Mouse (Mus musculus) midbrain, embryonic 16.5 days (tissue): ENCODE measurements at regions not wholly inside any gene's neighbourhood (a gene's known extent, or its start where the extent isn't known, plus 50 kb on each side); places are given as distances from the start of the nearest gene placed in this dataset.

Experiments
- ATAC-seq: fragments of 200-750 bp; cut with Nextera tagmentation; 2 replicates; pipeline ENCODE4 v1.8.0; 2017; ENCODE audit warnings: moderate TSS enrichment
- H3K27ac ChIP-seq: fragments of 300-500 bp; sonication (generic); 2 replicates; pipeline ENCODE4 v1.5.1; 2014; ENCODE audit warnings: mild to moderate bottlenecking, low read length, mixed read lengths
- H3K27me3 ChIP-seq: fragments of 300-500 bp; sonication (generic); 2 replicates; pipeline ENCODE4 v1.6.1; 2014; ENCODE audit warnings: low read depth, low read length, mixed read lengths; ENCODE audit not compliant: control insufficient read depth, insufficient read depth
- H3K36me3 ChIP-seq: fragments of 300-500 bp; sonication (generic); 2 replicates; pipeline ENCODE4 v1.6.1; 2014; ENCODE audit warnings: mild to moderate bottlenecking, low read length, moderate library complexity, mixed read lengths; ENCODE audit not compliant: control insufficient read depth, insufficient read depth
- H3K4me1 ChIP-seq: fragments of 300-500 bp; sonication (generic); 2 replicates; pipeline ENCODE4 v1.6.1; 2014; ENCODE audit warnings: mild to moderate bottlenecking, low read length, mixed read lengths; ENCODE audit not compliant: control insufficient read depth, insufficient read depth
- H3K4me2 ChIP-seq: fragments of 300-500 bp; sonication (generic); 2 replicates; pipeline ENCODE4 v1.6.1; 2014; ENCODE audit warnings: mild to moderate bottlenecking, low read length, mixed read lengths
- H3K4me3 ChIP-seq: fragments of 300-500 bp; sonication (generic); 2 replicates; pipeline ENCODE4 v1.5.1; 2014; ENCODE audit warnings: low read depth, mild to moderate bottlenecking, low read length, moderate library complexity, mixed read lengths
- H3K9ac ChIP-seq: fragments of 300-500 bp; sonication (generic); 2 replicates; pipeline ENCODE4 v1.6.1; 2014; ENCODE audit warnings: low read depth, low read length, mixed read lengths
- H3K9me3 ChIP-seq: fragments of 300-500 bp; sonication (generic); replicated peaks from 2 replicates; pipeline ENCODE4 v1.6.1; 2014; ENCODE audit warnings: mild to moderate bottlenecking, low read length, mixed read lengths; ENCODE audit not compliant: control insufficient read depth, poor library complexity, severe bottlenecking
- WGBS: fragments of 180-500 bp; shearing (Covaris S2); extraction: QIAGEN DNeasy Blood & Tissue Kit; methylation state at CpG from one replicate; pipeline ENCODE4 v1.1.7; 2014; 5-methylcytosine and 5-hydroxymethylcytosine counted together

GRCm38 (mm10) chr13:90503188-90503587 is 402.0 kb downstream of the Atp6ap1l start:
- no peak overlapping the region for H3K4me3 ChIP-seq
- 73% methylated on average over 2 of the region's 2 CpGs for WGBS
- no peaks in the 10 kb centered on the region for H3K4me1 ChIP-seq
- H3K9me3 ChIP-seq: no peaks in the 10 kb centered on the region
- no peaks in the 10 kb centered on the region for H3K36me3 ChIP-seq
- H3K9ac ChIP-seq: no peak overlapping the region
- H3K27ac ChIP-seq: no peak overlapping the region
- peak; percentile 32; the same call in 1 of the 2 replicates for ATAC-seq
- no peak overlapping the region for H3K4me2 ChIP-seq
- no peaks in the 10 kb centered on the region for H3K27me3 ChIP-seq

- Histone ChIP-seq H3K4me2 (no peak overlapping the region), H3K9me3 (no peaks in the 10 kb centered on the region), H3K9ac (no peak overlapping the region), H3K4me3 (no peak overlapping the region), H3K27ac (no peak overlapping the region), H3K4me1 (no peaks in the 10 kb centered on the region), H3K27me3 (no peaks in the 10 kb centered on the region), H3K36me3 (no peaks in the 10 kb centered on the region)
- 77% methylated on average over 1 of the region's 1 CpGs for WGBS
- no peak for ATAC-seq
These were observed 403.0 kb downstream of the Atp6ap1l start for GRCm38 (mm10) chr13:90502141-90502540.

GRCm38 (mm10) chr13:90498978-90499377 is 406.2 kb downstream of the Atp6ap1l start:
- no peak overlapping the region for H3K4me2 ChIP-seq
- no peaks in the 10 kb centered on the region for H3K4me1 ChIP-seq
- no peaks in the 10 kb centered on the region for H3K36me3 ChIP-seq
- no peak overlapping the region for H3K9ac ChIP-seq
- no peak overlapping the region for H3K27ac ChIP-seq
- no peak for ATAC-seq
- no peak overlapping the region for H3K4me3 ChIP-seq
- 90% methylated on average over 3 of the region's 3 CpGs for WGBS
- H3K27me3 ChIP-seq: no peaks in the 10 kb centered on the region
- H3K9me3 ChIP-seq: no peaks in the 10 kb centered on the region

GRCm38 (mm10) chr13:90497573-90497972 is 407.6 kb downstream of the Atp6ap1l start:
- Histone ChIP-seq H3K27ac (no peak overlapping the region), H3K36me3 (no peaks in the 10 kb centered on the region), H3K9ac (no peak overlapping the region), H3K27me3 (no peaks in the 10 kb centered on the region), H3K4me2 (no peak overlapping the region), H3K9me3 (no peaks in the 10 kb centered on the region), H3K4me1 (no peaks in the 10 kb centered on the region), H3K4me3 (no peak overlapping the region)
- no peak for ATAC-seq
- 72% methylated on average over 2 of the region's 2 CpGs for WGBS

- H3K9ac ChIP-seq: no peak overlapping the region
- no peaks in the 10 kb centered on the region for H3K27me3 ChIP-seq
- no peaks in the 10 kb centered on the region for H3K4me1 ChIP-seq
- no peak overlapping the region for H3K4me2 ChIP-seq
- H3K4me3 ChIP-seq: no peak overlapping the region
- no peak overlapping the region for H3K27ac ChIP-seq
- no peak for ATAC-seq
- whole genome bisulfite sequencing: 64% methylated on average over 1 of the region's 1 CpGs
- H3K9me3 ChIP-seq: no peaks in the 10 kb centered on the region
- H3K36me3 ChIP-seq: no peaks in the 10 kb centered on the region
These were observed 404.3 kb upstream of the Xrcc4 start for GRCm38 (mm10) chr13:90493696-90494095.

- Histone ChIP-seq H3K27ac (no peak overlapping the region), H3K4me1 (no peaks in the 10 kb centered on the region), H3K4me3 (no peak overlapping the region), H3K36me3 (no peaks in the 10 kb centered on the region), H3K4me2 (no peak overlapping the region), H3K27me3 (no peaks in the 10 kb centered on the region), H3K9me3 (no peaks in the 10 kb centered on the region), H3K9ac (no peak overlapping the region)
- ATAC-seq: no peak
- 72% methylated on average over 8 of the region's 8 CpGs for WGBS
These were observed 401.9 kb upstream of the Xrcc4 start for GRCm38 (mm10) chr13:90490991-90491951.

- Histone ChIP-seq H3K9ac (no peak overlapping the region), H3K4me2 (no peak overlapping the region), H3K27ac (no peak overlapping the region), H3K4me1 (no peaks in the 10 kb centered on the region), H3K4me3 (no peak overlapping the region), H3K36me3 (no peaks in the 10 kb centered on the region), H3K27me3 (no peaks in the 10 kb centered on the region), H3K9me3 (no peaks in the 10 kb centered on the region)
- 88% methylated on average over 4 of the region's 4 CpGs for WGBS
- ATAC-seq: no peak
These were observed 391.1 kb upstream of the Xrcc4 start for GRCm38 (mm10) chr13:90480484-90480883.

GRCm38 (mm10) chr13:90476880-90477279 is 387.5 kb upstream of the Xrcc4 start:
- Histone ChIP-seq H3K4me3 (no peak overlapping the region), H3K9me3 (no peaks in the 10 kb centered on the region), H3K27ac (no peak overlapping the region), H3K27me3 (no peaks in the 10 kb centered on the region), H3K4me1 (no peaks in the 10 kb centered on the region), H3K4me2 (no peak overlapping the region), H3K9ac (no peak overlapping the region), H3K36me3 (no peaks in the 10 kb centered on the region)
- WGBS: 88% methylated on average over 2 of the region's 2 CpGs
- ATAC-seq: no peak

GRCm38 (mm10) chr13:90474507-90474906 is 385.1 kb upstream of the Xrcc4 start:
- Histone ChIP-seq H3K9me3 (no peaks in the 10 kb centered on the region), H3K4me1 (no peaks in the 10 kb centered on the region), H3K27ac (no peak overlapping the region), H3K27me3 (no peaks in the 10 kb centered on the region), H3K36me3 (no peaks in the 10 kb centered on the region), H3K4me2 (no peak overlapping the region), H3K4me3 (no peak overlapping the region), H3K9ac (no peak overlapping the region)
- no peak for ATAC-seq
- WGBS: 89% methylated on average over 6 of the region's 6 CpGs
